Mouse (Mus musculus) left cerebral cortex, postnatal 36 days (tissue): ENCODE measurements at regions not wholly inside any gene's neighbourhood (a gene's known extent, or its start where the extent isn't known, plus 50 kb on each side); places are given as distances from the start of the nearest gene placed in this dataset.

ENCODE experiments used
- DNase-seq, 2 experiments: peaks; one replicate each; pipeline ENCODE4 v3.0.0; 2021 to 2022; ENCODE audit warnings: low spot score in 2 of 2, mixed read lengths in 1 of 2
- intact Hi-C: fragments of 180-260 bp; cut with DNase I; formaldehyde crosslinking; loops from one replicate; pipeline ENCODE4 v1.15.1; 2025

GRCm38 (mm10) chr13:110854213-110854612, 400.6 kb upstream of the Actbl2 start:
- intact Hi-C loops: no loop called here
- no peak for DNase-seq

DNA sequence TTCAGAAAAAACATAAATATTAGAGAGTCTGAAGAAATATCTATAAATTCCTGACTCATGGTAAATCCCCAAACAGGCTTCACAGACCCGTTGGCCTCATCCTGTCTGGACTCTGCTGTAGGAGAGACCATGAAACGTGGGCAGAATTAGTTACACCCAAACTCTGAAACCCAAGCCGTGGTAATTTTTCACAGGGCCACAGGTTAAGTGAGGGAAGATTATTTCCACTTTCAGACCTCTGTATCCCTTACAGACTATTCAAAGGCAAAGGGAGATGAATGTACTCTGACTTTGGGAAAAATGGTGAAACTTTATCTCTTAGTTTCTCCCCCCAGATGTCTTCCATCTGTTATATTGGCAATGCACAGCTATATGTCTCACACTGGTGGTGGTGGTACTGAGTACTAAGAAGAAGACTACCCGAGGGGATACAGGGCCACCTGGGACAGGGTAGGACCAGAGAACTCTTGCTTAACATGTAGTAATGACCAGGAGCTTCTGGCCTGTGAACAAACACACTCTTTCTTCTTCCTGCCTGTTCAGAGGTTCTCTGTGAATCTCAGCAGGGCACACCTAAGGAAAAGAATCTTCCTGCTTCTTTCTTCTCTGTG, 388.8 kb upstream of the Actbl2 start:
- intact Hi-C loops: loop anchor here (5.0 kb wide), 1 partner anchor 474 kb away; no protein-coding TSS in a partner anchor
- DNase-seq: no peak

DNA sequence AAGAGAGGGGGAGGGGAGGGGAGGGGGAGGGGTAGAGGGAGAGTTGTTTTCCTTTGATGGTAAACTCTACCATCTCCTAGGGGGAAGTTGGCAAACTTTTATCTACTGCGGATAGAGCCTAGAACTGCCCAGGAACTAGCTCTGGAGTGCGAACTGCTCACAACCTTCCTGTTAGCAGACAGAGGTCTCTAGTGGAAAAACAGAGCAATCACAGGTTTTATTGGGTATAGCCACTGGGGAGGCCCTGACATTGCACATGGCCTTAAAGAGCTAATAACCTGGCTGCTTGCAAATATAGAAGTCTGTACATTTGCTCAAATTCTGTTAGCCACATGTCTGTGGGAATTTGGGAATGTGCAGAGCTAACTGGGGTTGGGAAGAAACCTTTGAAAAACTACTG, 388.1 kb upstream of the Actbl2 start:
- intact Hi-C loops: loop anchor here (5.0 kb wide), 1 partner anchor 474 kb away; no protein-coding TSS in a partner anchor
- no peak for DNase-seq

- intact Hi-C loops: no loop called here
- DNase-seq: no peak
Measured at GRCm38 (mm10) chr13:110871125-110871775, 383.6 kb upstream of the Actbl2 start.

DNA sequence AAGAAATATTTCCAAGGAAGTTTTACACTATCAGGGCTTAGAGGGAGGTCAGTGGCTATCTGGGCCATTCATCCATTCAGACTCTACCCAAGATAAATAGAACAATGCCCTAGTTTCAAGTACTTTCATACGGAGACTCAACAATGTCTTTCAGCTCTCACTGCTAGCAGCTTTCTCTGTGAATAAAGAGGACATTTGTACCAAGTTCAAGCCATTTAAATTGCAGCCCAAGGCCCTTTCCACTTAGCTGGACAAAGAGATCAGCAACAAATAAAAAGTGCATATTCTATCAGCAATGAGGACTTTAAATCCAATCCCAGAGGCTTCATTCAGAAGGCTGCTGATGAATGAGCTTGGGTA, 383.1 kb upstream of the Actbl2 start:
- no peak for DNase-seq
- intact Hi-C loops: no loop called here

- intact Hi-C loops: loop anchor here (5.0 to 10.0 kb wide), 3 partner anchors 139 to 356 kb away; no protein-coding TSS in a partner anchor
- DNase-seq: no peak
Measured at GRCm38 (mm10) chr13:110881573-110881972, 373.2 kb upstream of the Actbl2 start.

DNA sequence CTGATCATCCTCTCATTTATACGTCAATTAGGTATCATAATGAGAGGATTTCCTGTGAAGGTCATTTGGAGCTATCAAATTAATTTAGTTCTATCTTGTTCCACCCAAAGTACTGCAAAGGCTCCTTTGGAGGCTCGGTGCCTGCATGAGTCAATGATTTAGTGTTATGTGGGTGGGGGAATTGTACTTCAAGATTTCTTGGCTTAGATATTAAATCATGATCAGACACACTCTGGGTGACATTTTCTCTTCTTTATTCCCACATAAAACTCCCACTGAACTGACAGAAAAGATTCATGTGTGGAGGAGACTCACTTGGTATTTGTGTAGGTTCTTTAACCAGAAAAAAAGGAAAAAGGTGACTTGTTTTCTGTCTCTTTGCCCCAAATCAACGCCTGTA, 372.6 kb upstream of the Actbl2 start:
- no peak for DNase-seq
- intact Hi-C loops: loop anchor here (1.0 to 10.0 kb wide), 4 partner anchors 140 to 355 kb away; no protein-coding TSS in a partner anchor

GRCm38 (mm10) chr13:110882661-110883172, 372.1 kb upstream of the Actbl2 start:
- intact Hi-C loops: loop anchor here (1.0 to 10.0 kb wide), 4 partner anchors 140 to 355 kb away; no protein-coding TSS in a partner anchor
- peak; percentile 34 to 37 for DNase-seq

- intact Hi-C loops: no loop called here
- DNase-seq: no peak
Measured at GRCm38 (mm10) chr13:110893909-110894308, 360.9 kb upstream of the Actbl2 start.

GRCm38 (mm10) chr13:110895349-110895748, 359.5 kb upstream of the Actbl2 start:
- intact Hi-C loops: no loop called here
- DNase-seq: no peak

DNA sequence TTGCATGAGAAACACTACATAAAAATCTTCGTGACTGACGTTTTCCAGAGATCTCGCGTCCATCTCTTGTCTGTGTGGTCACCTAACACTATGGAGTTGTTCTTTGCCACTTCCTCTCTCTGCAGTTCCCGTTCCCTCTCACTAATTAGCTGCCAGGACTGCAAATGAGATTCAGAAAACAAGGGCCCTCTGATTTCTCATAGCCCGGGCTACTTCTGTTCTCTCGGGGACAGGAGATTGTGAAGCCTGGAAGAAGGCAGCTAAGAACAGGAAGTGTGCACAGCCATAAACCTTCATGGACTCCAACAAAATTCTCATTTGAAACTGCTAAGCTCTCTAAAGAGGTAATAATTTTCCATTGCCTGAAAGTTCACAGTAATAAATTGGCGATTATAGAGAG, 358.9 kb upstream of the Actbl2 start:
- intact Hi-C loops: no loop called here
- DNase-seq: no peak

DNA sequence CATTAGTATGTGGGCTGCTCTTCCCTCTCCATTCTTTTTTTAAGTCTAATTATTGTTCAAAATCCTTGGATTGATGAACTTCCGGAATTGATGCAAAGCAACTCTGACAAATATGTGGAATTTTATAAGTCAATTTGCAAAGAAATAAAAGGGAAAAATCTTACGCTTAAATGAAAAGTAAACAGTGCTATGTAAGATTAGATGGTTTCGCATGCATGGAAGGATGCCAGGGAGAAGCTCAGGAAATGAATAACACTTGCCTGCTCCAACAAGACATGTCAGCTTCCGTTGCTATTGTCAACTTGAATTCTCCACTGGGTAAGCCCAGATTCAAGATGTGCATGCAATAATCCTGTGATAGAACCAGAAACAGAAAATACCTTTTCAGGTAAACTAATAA, 357.2 kb upstream of the Actbl2 start:
- no peak for DNase-seq
- intact Hi-C loops: no loop called here

- intact Hi-C loops: no loop called here
- peak; percentile 31 to 39 for DNase-seq
Measured at GRCm38 (mm10) chr13:110902994-110903644, 351.7 kb upstream of the Actbl2 start.

GRCm38 (mm10) chr13:110907319-110907955, 347.4 kb upstream of the Actbl2 start:
- peak in 1 of 2 experiments; percentile 15 for DNase-seq
- intact Hi-C loops: no loop called here

GRCm38 (mm10) chr13:110911866-110912265, 342.9 kb upstream of the Actbl2 start:
- intact Hi-C loops: no loop called here
- DNase-seq: no peak

DNA sequence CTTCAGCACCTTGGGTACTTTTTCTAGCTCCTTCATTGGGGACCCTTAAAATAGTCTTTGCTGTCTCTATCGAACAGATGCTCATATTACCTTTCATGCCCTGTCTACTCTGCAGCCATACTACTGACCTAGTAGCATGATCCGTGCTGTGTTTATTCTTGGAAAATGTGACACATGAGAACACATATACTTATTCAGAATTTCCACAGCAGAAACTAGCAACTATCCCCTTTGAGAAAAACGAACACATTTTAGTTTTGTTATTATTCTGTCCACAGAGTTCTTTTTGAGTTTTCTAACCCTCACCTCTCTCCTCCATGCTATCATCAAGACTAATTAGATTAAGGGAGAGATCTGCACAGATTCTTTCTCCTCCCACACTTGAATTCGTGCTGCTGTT, 341.6 kb upstream of the Actbl2 start:
- intact Hi-C loops: no loop called here
- DNase-seq: no peak

DNA sequence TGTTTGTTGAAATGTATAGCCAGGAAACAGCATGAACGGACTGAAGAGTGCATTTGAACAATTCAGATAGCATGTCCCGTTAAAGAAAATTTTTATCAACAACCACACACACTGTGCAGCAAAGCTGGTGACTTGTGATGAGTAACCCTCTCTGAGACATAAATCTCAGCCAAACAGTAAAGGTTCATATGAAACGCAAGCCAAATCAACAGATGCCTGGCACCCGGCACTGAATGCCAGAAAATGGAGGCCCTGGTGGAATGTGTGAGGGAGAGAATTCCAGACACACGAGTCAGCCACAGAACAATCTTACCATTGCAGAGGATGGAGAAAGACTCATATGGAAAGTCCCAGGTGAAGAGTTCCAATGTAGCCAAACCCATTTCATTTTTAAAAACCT, 341.1 kb upstream of the Actbl2 start:
- intact Hi-C loops: no loop called here
- peak; percentile 36 to 54 for DNase-seq

DNA sequence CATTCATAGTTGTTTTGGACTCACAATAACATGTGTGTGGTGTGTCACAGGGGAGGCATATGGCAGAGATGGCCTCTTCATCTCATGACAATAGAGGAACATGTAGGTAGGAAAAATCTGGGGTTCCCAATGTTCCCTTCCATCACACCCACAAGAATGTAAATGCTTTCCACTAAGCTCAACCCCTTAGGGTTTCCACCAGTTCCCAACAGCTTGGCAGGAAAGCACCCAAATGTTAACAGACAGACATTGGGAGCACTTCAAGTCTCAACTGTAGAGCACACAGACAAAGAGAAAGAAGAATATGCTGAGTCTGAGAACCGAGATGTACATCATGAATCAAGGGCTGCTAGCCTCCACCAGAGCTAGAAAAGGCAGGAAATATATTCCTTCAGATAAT, 339.7 kb upstream of the Actbl2 start:
- intact Hi-C loops: no loop called here
- DNase-seq: no peak

GRCm38 (mm10) chr13:110923936-110924335, 330.9 kb upstream of the Actbl2 start:
- no peak for DNase-seq
- intact Hi-C loops: no loop called here

DNA sequence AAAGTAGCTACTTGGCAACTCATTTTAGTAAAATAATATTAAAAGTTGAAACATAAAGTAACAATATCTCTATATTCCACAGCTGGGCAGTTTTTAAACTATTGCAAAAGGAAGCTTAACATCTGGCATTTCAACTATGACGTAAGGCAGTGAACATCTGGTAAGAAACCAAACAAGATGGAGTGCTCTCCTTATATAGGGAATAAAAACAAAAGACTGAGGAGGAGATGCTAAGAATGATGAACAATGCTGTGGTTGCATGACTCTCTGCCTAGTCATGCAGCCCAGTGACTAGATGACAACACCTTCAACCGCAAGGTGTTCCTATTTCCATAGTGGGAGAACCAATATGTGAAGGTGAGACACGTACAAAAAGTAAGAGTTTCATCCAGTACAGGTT, 329.9 kb upstream of the Actbl2 start:
- intact Hi-C loops: no loop called here

More for the DNA sequence above, 329.9 kb upstream of the Actbl2 start:
- DNase-seq: no peak
